Mouse (Mus musculus): ENCODE measurements around the gene Gm5485. TPM values are rescaled to one million over a fixed set of nuclear protein-coding genes. Genes with fewer than 3 reads are reported as not detected.

The Gm5485 gene
- not detected in 2 replicates for polyA plus RNA-seq (2012; ENCODE audit: low replicate concordance)

DNA sequence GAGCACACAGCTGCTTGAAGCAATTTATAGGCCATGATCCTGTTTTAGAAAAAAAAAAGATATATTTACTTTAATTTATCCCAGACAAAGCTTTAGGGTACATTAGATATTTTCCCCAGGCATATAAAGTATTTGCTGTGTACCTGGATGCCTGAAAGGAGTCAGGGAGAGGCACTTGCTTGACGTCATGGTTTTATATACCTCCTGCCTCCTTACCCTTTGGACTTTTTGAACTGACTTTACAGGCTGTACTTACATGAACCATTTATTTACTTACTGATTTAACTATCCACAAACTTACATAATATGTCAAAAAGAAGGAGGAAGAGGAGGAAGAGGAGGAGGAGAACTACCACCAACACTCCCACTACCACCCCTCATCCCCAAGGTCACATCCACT lies at the start of gene Gm5485:
Gm5485 (minus strand) TSS at position 171 of the 400 bp plus-strand sequence.

DNA sequence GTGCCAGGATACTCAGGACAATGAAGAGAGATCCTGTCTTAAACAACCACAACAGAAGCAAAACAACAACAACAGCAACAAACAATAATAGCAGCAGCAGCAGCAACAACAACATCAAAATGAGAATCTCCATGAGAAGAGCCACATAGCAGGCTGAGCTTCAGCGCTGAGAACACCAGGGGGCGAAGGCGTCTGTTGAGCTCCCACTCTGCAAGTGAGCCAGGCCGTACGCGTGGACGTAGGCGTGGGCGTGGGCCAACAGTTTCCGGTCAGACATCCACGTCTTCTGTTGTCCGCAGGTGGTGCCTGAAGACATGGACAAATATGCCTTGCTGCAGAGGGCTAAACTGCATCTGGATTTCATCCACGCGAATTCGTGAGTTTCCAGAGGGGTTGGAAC lies 18.8 kb upstream of the Gm5485 start, which contains the start of gene Morc1:
Morc1 (plus strand) TSS at position 211 of the 400 bp plus-strand sequence.

Other genes with a start within 250 kb of the Gm5485 start
- not detected in 2 replicates for gene Dppa4, start 128.7 kb downstream of the Gm5485 start, polyA plus RNA-seq (2012; ENCODE audit: low replicate concordance)
- 0.07 TPM in 1 of 2 replicates, not detected in the other for gene Dppa2, start 108.5 kb downstream of the Gm5485 start, polyA plus RNA-seq (2012; ENCODE audit: low replicate concordance)
- not detected in 2 replicates for gene Morc1, start 18.8 kb upstream of the Gm5485 start, polyA plus RNA-seq (2012; ENCODE audit: low replicate concordance)